Mouse (Mus musculus): ENCODE data around the gene Aqp9. TPM values are rescaled to one million over a fixed set of nuclear protein-coding genes. Genes with fewer than 3 reads are reported as not detected.

Gene Aqp9
- total and polyA plus RNA-seq, 3 experiments = 64.8 to 76.1 TPM; not detected in 1

GRCm38 (mm10) chr9:71157921-71158646, 10.4 kb downstream of the Aqp9 start:
- peaks cover 2 to 66% of the 10 kb centered on the region in 2 experiments; a peak in 3 of 4 replicates for H3K36me3 ChIP-seq (ENCODE audit: control insufficient read depth in 1 of 2, insufficient read depth in 2 of 2, low read length in 2 of 2)
- peak overlapping the region; percentile 99 for H3K27ac ChIP-seq (ENCODE audit: control insufficient read depth, low read depth, low read length)
- peak; percentile 94 for DNase-seq (ENCODE audit: low read depth, low spot score)
- peaks cover 39 to 58% of the 10 kb centered on the region in 2 experiments for H3K4me1 ChIP-seq (ENCODE audit: control insufficient read depth in 1 of 2, insufficient read depth in 2 of 2, low read length in 2 of 2)
- no peaks in the 10 kb centered on the region for H3K27me3 ChIP-seq (ENCODE audit: control insufficient read depth in 1 of 2, insufficient read depth in 2 of 2, low read length in 2 of 2)
- peak overlapping the region; percentile 78 for H3K9ac ChIP-seq (ENCODE audit: control insufficient read depth, low read depth, low read length, poor library complexity, severe bottlenecking)
- peaks cover 48% of the 10 kb centered on the region for H3K79me2 ChIP-seq (ENCODE audit: control insufficient read depth, insufficient read depth, low read length, poor library complexity)
- no peaks in the 10 kb centered on the region for H3K9me3 ChIP-seq (replicated peaks; ENCODE audit: insufficient read depth, low read length)
- peak overlapping the region; percentile 36 for H3K4me3 ChIP-seq (ENCODE audit: control insufficient read depth in 1 of 2, insufficient read depth in 1 of 2, low read depth in 2 of 2, low read length in 2 of 2)
- TF ChIP-seq E2F4 (IDR thresholded peaks at IDR 0.05; ENCODE audit: borderline replicate concordance, low read depth, low read length) (no peak), POLR2AphosphoS2 (IDR thresholded peaks at IDR 0.05; ENCODE audit: low read length) (peak; percentile 25; the same call in 1 of the 2 replicates), ZC3H11A (IDR thresholded peaks at IDR 0.05; ENCODE audit: low read depth, low read length) (no peak), GABPA (IDR thresholded peaks at IDR 0.05; ENCODE audit: low read depth, low read length) (no peak), NRF1 (IDR thresholded peaks at IDR 0.05; ENCODE audit: insufficient read depth, low read depth, low read length, poor library complexity, severe bottlenecking) (peak; percentile 71), ZMIZ1 (IDR thresholded peaks at IDR 0.05; ENCODE audit: low read depth, low read length) (peak; percentile 22), RCOR1 (IDR thresholded peaks at IDR 0.05; ENCODE audit: low read depth, low read length) (0 out of 2 replicates have a peak, but pooled peaks have one; percentile 4), ZNF384 (IDR thresholded peaks at IDR 0.05; ENCODE audit: low read depth, low read length) (peak; percentile 67; the same call in 1 of the 2 replicates), ZKSCAN1 (IDR thresholded peaks at IDR 0.05; ENCODE audit: low read depth, low read length) (no peak), TAL1 (IDR thresholded peaks at IDR 0.05; ENCODE audit: low read length) (peak; percentile 81), MAX (IDR thresholded peaks at IDR 0.05; ENCODE audit: low read length) (no peak), HCFC1 (IDR thresholded peaks at IDR 0.05; ENCODE audit: low read depth, low read length) (no peak; the same call in 1 of the 2 replicates), ELF1 (IDR thresholded peaks at IDR 0.05; ENCODE audit: low read depth, low read length) (no peak; the same call in 1 of the 2 replicates), MEF2A (IDR thresholded peaks at IDR 0.05; ENCODE audit: extremely low read depth, insufficient replicate concordance, low read depth, low read length, poor library complexity, severe bottlenecking) (0 out of 2 replicates have a peak, but pooled peaks have one; percentile 50), BHLHE40 (IDR thresholded peaks at IDR 0.05; ENCODE audit: borderline replicate concordance, low read depth, low read length) (peak; percentile 63; the same call in 1 of the 2 replicates), JUND (IDR thresholded peaks at IDR 0.05; ENCODE audit: low read depth, low read length) (0 out of 2 replicates have a peak, but pooled peaks have one; percentile 76), TBP (IDR thresholded peaks at IDR 0.05; ENCODE audit: low read depth, low read length) (peak; percentile 80), UBTF (IDR thresholded peaks at IDR 0.05; ENCODE audit: borderline replicate concordance, insufficient read depth, low read depth, low read length) (peak; percentile 87; the same call in 1 of the 2 replicates), RAD21 (IDR thresholded peaks at IDR 0.05; ENCODE audit: low read depth, low read length) (no peak; the same call in 1 of the 2 replicates), MAFK (IDR thresholded peaks at IDR 0.05; ENCODE audit: borderline replicate concordance, low read depth, low read length) (peak; percentile 53; the same call in 1 of the 2 replicates), MYC (IDR thresholded peaks at IDR 0.05; ENCODE audit: low read depth, low read length) (peak; percentile 81; the same call in 1 of the 2 replicates), POLR2AphosphoS5 (IDR thresholded peaks at IDR 0.05; ENCODE audit: borderline replicate concordance, low read depth, low read length) (no peak), KAT2A (conservative IDR thresholded peaks at IDR 0.05; ENCODE audit: low read depth, low read length) (no peak), NELFE (IDR thresholded peaks at IDR 0.05; ENCODE audit: low read depth, low read length) (no peak), SMC3 (IDR thresholded peaks at IDR 0.05; ENCODE audit: low read depth, low read length) (peak; percentile 17; the same call in 1 of the 2 replicates), POLR2A (IDR thresholded peaks at IDR 0.05; ENCODE audit: control insufficient read depth in 1 of 2, insufficient read depth in 1 of 2, low read depth in 1 of 2, low read length in 2 of 2, poor library complexity in 1 of 2) (peak in 1 of 2 experiments; percentile 65; a peak in 3 of 4 replicates), ETS1 (IDR thresholded peaks at IDR 0.05; ENCODE audit: low read depth, low read length) (peak; percentile 95), MAZ (IDR thresholded peaks at IDR 0.05; ENCODE audit: low read depth, low read length) (peak; percentile 68; the same call in 1 of the 2 replicates), TCF12 (IDR thresholded peaks at IDR 0.05; ENCODE audit: low read depth, low read length) (peak; percentile 93), SIN3A (IDR thresholded peaks at IDR 0.05; ENCODE audit: low read length) (peak; percentile 91), CHD1 (IDR thresholded peaks at IDR 0.05; ENCODE audit: low read depth, low read length) (0 out of 2 replicates have a peak, but pooled peaks have one; percentile 32), MXI1 (IDR thresholded peaks at IDR 0.05; ENCODE audit: low read depth, low read length) (peak; percentile 72; the same call in 1 of the 2 replicates), CHD2 (IDR thresholded peaks at IDR 0.05; ENCODE audit: low read length) (no peak), USF1 (IDR thresholded peaks at IDR 0.05; ENCODE audit: low read depth, low read length) (peak; percentile 42; the same call in 1 of the 2 replicates), EP300 (IDR thresholded peaks at IDR 0.05; ENCODE audit: low read depth in 1 of 2, low read length in 2 of 2) (peak; percentile 95 to 98)

All from MEL (cell line).